Mouse (Mus musculus) megakaryocyte, adult 5-6 weeks (primary cell): ENCODE results near the gene Gm10160. TPM values are rescaled to one million over a fixed set of nuclear protein-coding genes. Genes with fewer than 3 reads are reported as not detected.
"Not testable (repeated sequence)": the region's sequence is repeated elsewhere in the genome, so short reads cannot be mapped to it uniquely, and the experiment has no call there.

ENCODE experiments used
- ATAC-seq: 2 replicates; pipeline ENCODE4 v1.8.0; 2016; ENCODE audit warnings: mild to moderate bottlenecking, inconsistent platforms; ENCODE audit not compliant: poor library complexity, severe bottlenecking
- total RNA-seq, 2 experiments: library from RNA; stranded (forward) in 1 of 2; stranded (reverse) in 1 of 2; fragments of 153-499, 151-499 nt in 1 of 2; fragments of 221-1000, 200-1000 nt in 1 of 2; gene quantifications; 2 replicates each; pipeline versions ENCODE4 v1.2.3 to v1.2.4; 2015 to 2017

The Gm10160 gene
- total RNA-seq, 2 experiments from 2014 or later = not detected

DNA sequence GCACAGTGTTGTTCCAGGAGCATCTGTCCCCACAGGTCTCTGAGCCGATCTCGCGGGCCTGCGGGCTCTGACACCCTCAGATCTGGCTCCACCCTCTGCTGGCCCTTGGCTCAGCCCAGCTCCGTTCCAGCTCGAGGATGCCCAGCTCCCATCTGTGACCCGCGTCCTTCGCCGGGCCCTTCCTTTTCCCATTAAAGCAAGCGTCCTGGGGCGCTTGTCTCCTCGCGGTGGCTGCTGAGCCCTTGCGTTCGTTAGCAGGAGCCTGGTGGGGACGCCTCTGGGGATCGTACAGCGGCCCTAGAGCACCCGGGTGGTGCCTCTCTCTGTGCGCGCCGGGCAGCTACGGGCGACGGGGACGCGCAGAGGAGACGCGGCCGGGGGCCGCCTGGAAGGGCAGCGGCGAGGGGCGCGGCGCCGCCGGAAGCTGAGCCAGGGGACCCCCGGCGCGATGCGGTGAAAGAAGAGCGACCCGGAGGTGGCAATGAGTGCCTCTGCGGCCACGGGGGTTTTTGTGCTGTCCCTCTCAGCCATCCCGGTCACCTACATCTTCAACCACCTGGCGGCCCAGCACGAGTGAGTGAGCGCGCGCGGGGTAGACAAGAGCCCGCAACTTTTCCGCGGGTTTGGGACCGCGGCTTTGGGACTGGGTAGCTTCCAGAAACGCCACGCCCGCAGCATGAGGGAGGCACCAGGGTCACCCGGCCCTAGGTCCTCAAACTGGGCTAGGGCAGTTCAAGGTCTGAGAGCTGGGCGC, 3.6 kb upstream of the Gm10160 start, which contains the start of gene Tm6sf1:
Tm6sf1 (plus strand) TSS at position 34 of the 754 bp plus-strand sequence.
- peak; percentile 20 for ATAC-seq

DNA sequence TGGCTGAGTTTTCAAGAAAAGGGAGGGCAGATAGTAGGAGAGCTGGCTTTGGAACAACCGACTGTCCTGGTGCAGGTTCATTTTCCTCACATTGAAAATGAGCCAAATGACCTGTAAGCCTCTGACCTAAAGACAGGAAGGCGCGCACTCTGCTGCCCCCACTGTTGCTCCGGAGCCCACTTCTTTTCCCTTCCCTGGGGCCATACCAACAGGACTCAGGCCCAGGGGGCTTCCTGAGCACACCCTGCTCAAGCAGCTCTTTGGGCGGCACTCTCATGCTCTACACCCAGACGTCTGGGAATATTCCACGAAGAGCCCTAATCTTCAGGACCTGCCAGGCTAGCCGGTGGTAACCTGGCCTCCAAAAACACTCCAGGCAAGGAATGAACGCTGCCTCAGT, 2.6 kb upstream of the Gm10160 start:
- ATAC-seq = no peak

- peak; percentile 11; the same call in 1 of the 2 replicates for ATAC-seq
These were observed 627 bp upstream of the Gm10160 start for GRCm38 (mm10) chr7:81856221-81856620.

GRCm38 (mm10) chr7:81854568-81855307, 856 bp downstream of the Gm10160 start:
- peak; percentile 56 for ATAC-seq

DNA sequence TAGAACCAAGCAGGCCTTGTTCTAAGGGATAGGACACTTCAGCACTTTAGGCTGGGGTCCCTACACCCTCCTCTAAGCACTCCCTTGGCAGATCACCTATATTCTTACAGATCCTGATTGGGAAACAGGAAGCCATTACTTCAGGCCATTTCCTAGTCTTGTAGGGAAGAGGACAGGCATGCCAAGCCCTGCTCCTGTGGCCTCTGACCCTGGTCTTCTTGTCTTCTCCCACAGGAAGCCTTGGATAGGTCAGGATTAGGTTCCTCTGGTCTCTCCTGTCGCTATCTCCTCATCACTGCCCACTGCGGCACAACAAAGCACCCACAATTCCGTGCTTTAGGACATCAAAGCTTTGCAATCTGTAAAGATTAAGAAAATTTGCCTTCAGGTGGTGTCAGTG, 3.9 kb downstream of the Gm10160 start:
- ATAC-seq = no peak

DNA sequence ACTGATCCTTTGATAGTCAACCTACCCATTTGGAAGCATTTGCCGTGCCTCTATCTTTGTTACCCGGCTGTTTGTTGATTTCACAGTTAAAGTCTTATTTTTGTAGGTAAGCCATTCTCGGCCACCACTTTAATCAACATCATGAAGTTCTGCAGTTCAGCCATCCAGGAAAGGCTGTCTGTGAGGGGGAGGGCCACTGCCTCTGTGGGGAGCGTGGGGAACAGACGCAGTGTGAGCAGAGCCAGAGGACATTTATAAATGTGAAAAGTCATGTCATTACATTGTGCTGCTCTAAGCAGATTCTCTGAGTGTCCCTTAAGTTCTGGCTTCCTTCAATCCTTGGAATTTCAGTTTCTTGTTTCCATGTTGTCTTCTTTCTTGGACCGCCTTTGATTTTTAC, 5.4 kb downstream of the Gm10160 start:
- no peak for ATAC-seq

GRCm38 (mm10) chr7:81849633-81850032, 6.0 kb downstream of the Gm10160 start:
- peak; percentile 31 for ATAC-seq

- peak; percentile 93 for ATAC-seq
These were observed 6.4 kb downstream of the Gm10160 start for GRCm38 (mm10) chr7:81849214-81849613.

- no peak for ATAC-seq
These were observed 7.8 kb downstream of the Gm10160 start for GRCm38 (mm10) chr7:81847777-81848176.

DNA sequence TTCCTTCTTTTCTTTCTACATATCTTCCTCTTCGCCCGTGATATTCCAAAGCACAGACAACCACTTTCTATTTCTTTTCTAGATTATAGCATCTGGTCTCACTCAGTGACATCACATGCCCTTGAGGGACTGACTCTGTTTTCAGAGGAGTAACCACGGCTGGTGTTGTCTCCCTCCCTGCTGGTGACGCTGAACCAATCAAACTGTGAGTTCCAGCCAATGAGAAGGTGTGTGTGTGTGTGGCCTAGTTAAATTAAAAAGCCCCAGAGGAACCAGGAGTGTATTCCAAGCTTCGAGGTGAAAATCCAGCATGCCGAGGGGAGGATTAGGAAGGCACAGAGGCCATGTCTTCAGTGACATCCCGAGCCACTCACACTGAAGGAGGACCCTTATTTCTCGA, 8.6 kb downstream of the Gm10160 start:
- no peak for ATAC-seq

GRCm38 (mm10) chr7:81846008-81846407, 9.6 kb downstream of the Gm10160 start:
- no peak for ATAC-seq

GRCm38 (mm10) chr7:81845313-81845712, 10.3 kb downstream of the Gm10160 start:
- no peak for ATAC-seq

DNA sequence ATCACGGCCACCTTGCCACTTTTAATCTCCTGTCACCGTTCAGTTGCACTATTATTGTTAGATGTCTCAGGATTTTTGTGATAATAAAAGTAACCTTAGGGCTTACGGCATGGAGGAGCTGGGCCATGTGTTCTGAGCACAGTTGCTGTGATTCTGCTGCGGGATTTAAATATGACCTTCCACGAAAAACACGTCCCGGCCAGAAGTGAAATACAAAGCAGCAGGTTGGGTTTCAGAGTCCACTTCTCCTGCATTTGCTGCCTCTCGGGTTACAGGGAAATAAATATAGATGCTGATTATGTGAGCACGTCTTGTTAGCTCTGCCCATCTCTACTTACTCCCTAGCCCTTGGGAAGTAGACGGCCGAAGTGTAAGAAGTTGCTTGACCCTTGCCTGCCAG, 10.8 kb downstream of the Gm10160 start:
- no peak for ATAC-seq

- no peak for ATAC-seq
These were observed 11.7 kb downstream of the Gm10160 start for GRCm38 (mm10) chr7:81843903-81844302.

DNA sequence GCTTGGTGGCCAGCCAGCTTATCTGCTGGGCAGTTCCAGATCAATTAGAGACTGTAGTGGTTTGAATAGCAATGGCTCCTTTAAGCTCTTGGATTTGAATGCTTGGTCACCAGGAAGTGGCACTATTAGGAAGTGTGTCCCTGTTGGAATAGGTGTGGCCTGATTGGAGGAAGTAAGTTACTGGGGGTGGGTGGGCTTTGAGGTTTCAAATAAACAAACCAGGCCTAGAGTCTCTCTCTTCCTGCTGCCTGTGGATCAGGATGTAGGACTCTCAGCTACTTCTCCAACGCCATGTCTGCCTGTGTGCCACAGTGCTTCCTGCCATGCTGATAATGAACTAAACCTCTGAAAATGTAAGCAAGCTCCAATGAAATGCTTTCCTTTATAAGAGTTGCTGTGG, 12.6 kb downstream of the Gm10160 start:
- ATAC-seq = 0 out of 2 replicates have a peak, but pooled peaks have one; percentile 18

DNA sequence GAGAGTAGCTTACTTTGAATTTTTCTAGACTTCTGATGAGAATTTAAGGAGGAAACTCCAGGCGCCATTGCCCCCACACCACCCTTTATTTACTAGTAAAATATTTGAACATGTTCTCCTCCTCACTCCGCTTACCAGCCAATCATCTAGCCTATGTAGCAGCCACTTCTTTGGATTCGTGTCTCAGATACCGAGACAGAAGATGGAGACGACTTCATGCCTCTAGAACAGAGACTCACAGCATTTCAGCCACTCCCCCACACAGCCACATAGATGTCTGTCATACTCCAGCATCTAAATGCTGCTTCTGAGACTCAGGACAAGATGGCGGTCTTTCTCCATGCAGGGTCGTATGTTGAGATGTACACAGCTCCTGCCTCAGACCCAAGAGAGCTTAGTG, 13.5 kb downstream of the Gm10160 start:
- no peak for ATAC-seq

- ATAC-seq = no peak
These were observed 14.2 kb downstream of the Gm10160 start for GRCm38 (mm10) chr7:81841439-81841838.

DNA sequence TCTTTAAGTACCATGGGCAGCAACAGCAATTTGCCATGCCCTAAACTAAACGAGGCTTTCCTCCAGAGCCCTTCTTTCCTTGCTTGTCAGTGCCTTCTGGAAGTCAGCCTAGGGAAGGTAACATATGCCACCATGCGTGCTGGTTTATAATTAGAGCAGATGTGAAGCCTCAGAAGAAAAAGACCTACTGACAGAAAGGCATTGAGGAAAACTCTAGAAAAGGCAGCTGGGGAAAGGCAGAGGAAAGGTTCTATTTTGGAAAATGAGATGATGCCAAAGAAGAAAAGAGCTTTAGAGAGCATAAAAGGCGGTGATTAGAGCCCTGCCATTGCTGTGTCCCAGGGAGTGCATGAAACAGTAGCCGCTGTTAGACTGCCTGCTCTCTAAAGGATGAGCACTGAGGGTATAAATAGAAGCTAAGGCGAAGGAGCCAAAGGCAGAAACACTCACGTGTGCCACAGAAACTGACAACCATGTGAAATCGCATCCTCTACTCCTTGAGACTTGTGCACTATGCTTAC, 14.9 kb downstream of the Gm10160 start:
- no peak for ATAC-seq

DNA sequence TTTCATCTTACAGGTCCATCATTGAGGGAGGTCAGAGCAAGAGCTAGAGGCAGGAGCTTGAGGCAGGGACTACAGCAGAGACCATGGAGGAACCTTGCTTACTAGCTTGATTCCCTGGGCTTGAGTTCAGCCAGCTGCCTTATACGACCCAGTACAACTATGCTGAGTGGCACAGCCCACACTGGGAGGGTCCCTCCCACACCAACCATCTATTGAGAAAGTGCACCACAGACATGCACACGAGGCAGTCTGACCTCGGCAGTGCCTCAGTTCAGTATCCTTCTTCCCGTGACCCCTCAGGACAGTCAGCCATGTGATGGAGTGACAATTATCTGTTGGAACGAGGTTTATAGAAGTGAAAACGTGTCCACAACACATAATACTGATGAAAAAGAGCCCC, 15.8 kb downstream of the Gm10160 start:
- ATAC-seq = no peak

DNA sequence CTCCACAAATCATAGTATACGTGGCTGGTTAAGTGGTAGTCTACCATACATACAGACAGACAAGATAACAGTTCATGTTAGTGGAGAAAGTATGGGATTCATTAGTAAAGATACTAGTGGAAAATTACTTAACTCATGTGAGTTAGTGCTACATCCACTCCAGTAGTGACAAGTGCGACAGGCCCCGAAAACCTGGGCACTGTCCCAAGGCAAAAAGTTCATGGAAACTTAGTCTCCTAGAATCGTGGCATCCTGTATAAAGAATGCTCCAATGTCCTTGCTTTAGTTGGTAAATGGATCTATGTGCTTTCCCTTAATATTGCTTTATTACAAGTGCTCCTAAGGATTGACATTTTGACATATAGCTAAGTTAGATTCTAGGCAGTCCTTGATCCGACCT, 17.8 kb downstream of the Gm10160 start:
- ATAC-seq = not testable (repeated sequence)

GRCm38 (mm10) chr7:81835430-81835829, 20.2 kb downstream of the Gm10160 start:
- peak; percentile 38; the same call in 1 of the 2 replicates for ATAC-seq

DNA sequence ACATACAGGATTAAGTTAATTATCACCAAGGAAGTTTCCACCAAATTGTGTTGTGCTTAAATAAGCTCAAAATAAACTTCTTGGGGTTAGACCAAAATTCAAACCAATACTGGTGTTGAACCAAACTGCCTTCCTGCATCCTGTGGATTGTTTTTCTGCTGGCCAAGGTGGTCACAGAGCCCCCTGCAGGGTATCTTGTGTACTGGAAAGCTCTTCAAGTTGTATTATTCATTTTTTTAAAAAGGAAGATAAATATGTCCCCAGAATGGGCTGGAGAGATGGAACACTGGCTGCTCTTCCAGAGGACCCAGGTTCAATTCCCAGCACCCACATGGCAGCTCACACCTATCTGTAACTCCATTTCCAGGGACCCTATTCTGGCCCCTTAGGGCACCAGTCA, 20.7 kb downstream of the Gm10160 start:
- no peak for ATAC-seq
